Mouse (Mus musculus) olfactory bulb, adult 2 months (tissue): ENCODE measurements around the gene Nepro. TPM values are rescaled to one million over a fixed set of nuclear protein-coding genes. Genes with fewer than 3 reads are reported as not detected.

Experiments
- H3K27ac ChIP-seq: fragments of 200-500 bp; 2 replicates; pipeline ENCODE4 v1.5.1; 2012; ENCODE audit warnings: low read depth, low read length; ENCODE audit not compliant: insufficient read depth
- H3K4me1 ChIP-seq: fragments of 200-500 bp; 2 replicates; pipeline ENCODE4 v1.6.1; 2012; ENCODE audit warnings: low read length; ENCODE audit not compliant: control insufficient read depth, insufficient read depth
- H3K4me3 ChIP-seq: fragments of 200-500 bp; 2 replicates; pipeline ENCODE4 v1.5.1; 2012; ENCODE audit warnings: mild to moderate bottlenecking, low read depth, low read length, moderate library complexity; ENCODE audit not compliant: insufficient read depth
- CTCF ChIP-seq: fragments of 200-500 bp; IDR thresholded peaks from 2 replicates; pipeline ENCODE4 v1.5.1; 2012; ENCODE audit warnings: low read depth, mild to moderate bottlenecking, low read length, moderate library complexity; ENCODE audit not compliant: insufficient read depth
- POLR2A ChIP-seq: fragments of 200-500 bp; IDR thresholded peaks from 2 replicates; pipeline ENCODE4 v1.6.1; 2012; ENCODE audit warnings: mild to moderate bottlenecking, low read depth, low read length, moderate library complexity; ENCODE audit not compliant: insufficient read depth
- WGBS: fragments of 180-500 bp; shearing (Covaris S2); methylation state at CpG from one replicate; pipeline ENCODE4 v1.1.7; 2018; 5-methylcytosine and 5-hydroxymethylcytosine counted together
- polyA plus RNA-seq: library from polyadenylated mRNA; stranded (reverse); fragments of >200 nt; gene quantifications from 2 replicates; pipeline ENCODE4 v1.2.4, GENCODE M21; 2012; ENCODE audit warnings: low replicate concordance; ENCODE audit not compliant: missing spikeins, insufficient read depth, insufficient read length

Nepro gene
- polyA plus RNA-seq, 1 experiment = not detected

DNA sequence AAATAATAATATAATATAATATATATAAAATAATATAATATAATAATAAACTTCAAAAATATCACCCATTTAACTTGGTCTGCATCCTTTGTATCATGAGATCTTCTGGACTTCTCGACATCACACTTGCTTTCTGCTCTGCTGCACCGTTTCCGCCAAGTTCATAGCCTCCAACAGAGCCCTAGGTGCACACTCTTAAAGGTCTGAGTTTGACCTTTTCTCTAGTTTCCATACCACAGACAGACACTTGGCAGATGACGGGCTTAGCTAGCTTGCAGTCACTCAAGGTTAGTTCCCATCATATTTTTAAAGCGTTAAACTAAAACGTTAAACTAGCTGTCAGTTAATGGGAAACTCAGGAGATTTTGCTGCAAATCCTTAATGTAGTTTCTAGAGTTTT, 50.1 kb downstream of the Nepro start:
- WGBS = 94% methylated on average over 6 of the region's 6 CpGs
- Histone ChIP-seq H3K4me3 (no peak overlapping the region), H3K4me1 (peaks cover 3% of the 10 kb centered on the region; the same call in 1 of the 2 replicates)

DNA sequence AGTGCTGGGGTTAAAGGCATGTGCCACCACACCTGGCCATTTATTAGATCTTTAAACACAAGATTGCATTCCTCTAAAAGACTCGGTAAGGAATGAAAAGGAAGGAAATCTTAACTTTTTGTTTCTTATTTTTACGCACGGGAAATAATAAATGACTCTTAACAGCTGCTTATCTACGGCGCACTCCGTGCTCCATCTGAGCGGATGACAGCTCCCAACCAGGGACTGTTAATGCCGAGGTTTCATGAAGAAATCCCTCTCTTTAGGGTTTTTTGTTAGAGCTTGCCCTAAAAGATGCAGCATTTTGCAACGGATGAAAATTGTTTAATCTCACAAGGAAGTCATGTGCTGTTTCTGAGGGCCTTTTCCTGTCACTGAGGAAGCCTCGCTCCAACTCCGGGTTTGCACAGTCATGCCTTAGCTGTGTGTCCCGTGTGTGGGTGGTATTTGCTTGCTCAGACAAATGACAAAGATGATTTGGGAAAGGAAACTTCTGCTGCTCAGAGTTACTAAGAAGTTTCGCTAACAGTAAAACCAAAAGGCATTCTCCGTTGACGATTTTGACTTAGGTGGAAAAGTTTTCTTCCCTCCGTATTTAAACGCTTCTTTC, 54.5 kb downstream of the Nepro start:
- Histone ChIP-seq H3K4me1 (no peaks in the 10 kb centered on the region), H3K4me3 (no peak overlapping the region), H3K27ac (no peak overlapping the region)
- WGBS = 80% methylated on average over 17 of the region's 17 CpGs
- TF ChIP-seq POLR2A (no peak), CTCF (no peak)

More for the DNA sequence above, 50.1 kb downstream of the Nepro start:
- TF ChIP-seq POLR2A (no peak), CTCF (no peak)
- no peak overlapping the region for H3K27ac ChIP-seq

DNA sequence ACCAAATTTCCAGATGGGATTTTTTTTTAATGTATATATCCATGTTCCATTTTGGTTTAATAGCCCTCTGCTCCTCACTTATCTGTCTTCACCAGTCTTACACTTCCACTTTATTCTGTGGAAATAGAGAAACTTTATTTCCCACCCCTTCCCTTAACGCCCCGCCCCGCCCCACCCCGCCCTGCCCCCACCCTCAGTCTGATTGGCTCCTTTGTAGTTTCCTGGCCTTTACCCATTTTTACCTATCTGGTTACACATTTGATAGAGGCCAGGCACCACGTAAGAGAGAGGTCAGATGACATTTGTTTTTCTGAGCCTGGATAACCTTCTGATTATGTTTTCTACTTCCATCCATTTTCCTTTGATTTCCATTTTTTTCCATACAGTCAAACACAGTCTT, 55.4 kb downstream of the Nepro start:
- no peaks in the 10 kb centered on the region for H3K4me1 ChIP-seq
- WGBS = 90% methylated on average over 5 of the region's 5 CpGs
- no peak overlapping the region for H3K27ac ChIP-seq
- TF ChIP-seq POLR2A (no peak), CTCF (no peak)
- no peak overlapping the region for H3K4me3 ChIP-seq

DNA sequence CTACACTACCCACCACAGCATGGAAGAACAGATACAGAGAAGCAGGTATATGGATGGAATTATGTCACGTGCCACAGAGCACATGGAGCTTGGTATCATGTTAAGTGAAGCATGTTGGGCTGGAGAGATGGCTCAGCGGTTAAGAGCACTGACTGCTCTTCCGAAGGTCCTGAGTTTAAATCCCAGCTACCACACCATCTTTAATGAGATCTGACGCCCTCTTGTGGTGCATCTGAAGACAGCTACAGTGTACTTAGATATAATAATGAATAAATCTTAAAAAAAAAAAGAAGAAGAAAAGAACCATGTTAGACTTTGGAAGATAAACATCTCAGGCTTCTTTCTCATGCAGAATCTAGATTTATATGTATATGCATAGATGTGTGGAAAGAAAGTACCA, 56.6 kb downstream of the Nepro start:
- TF ChIP-seq POLR2A (no peak), CTCF (no peak)
- H3K4me1 ChIP-seq = no peaks in the 10 kb centered on the region
- 73% methylated on average over 4 of the region's 4 CpGs for WGBS
- no peak overlapping the region for H3K4me3 ChIP-seq
- no peak overlapping the region for H3K27ac ChIP-seq

Other genes with a start within 250 kb of the Nepro start
- not detected in 2 replicates for gene Boc, start 165.4 kb upstream of the Nepro start, polyA plus RNA-seq
- not detected in 2 replicates for gene Gtpbp8, start 22.1 kb downstream of the Nepro start, polyA plus RNA-seq
- gene Cd200r1, start 41.4 kb downstream of the Nepro start, polyA plus RNA-seq = not detected in 2 replicates
- not detected in 2 replicates for gene Cd200r4, start 87.4 kb downstream of the Nepro start, polyA plus RNA-seq
- gene Cd200r2, start 142.8 kb downstream of the Nepro start, polyA plus RNA-seq = not detected in 2 replicates
- gene Cd200r3, start 219.4 kb downstream of the Nepro start, polyA plus RNA-seq = not detected in 2 replicates